Mouse (Mus musculus) right cerebral cortex, postnatal 14 days (tissue): ENCODE data around the gene Tbl3.
"Not testable (repeated sequence)": the region's sequence is repeated elsewhere in the genome, so short reads cannot be mapped to it uniquely, and the experiment has no call there.

ENCODE experiments used
- DNase-seq: peaks from one replicate; pipeline ENCODE4 v3.0.0; 2022

Gene Tbl3

DNA sequence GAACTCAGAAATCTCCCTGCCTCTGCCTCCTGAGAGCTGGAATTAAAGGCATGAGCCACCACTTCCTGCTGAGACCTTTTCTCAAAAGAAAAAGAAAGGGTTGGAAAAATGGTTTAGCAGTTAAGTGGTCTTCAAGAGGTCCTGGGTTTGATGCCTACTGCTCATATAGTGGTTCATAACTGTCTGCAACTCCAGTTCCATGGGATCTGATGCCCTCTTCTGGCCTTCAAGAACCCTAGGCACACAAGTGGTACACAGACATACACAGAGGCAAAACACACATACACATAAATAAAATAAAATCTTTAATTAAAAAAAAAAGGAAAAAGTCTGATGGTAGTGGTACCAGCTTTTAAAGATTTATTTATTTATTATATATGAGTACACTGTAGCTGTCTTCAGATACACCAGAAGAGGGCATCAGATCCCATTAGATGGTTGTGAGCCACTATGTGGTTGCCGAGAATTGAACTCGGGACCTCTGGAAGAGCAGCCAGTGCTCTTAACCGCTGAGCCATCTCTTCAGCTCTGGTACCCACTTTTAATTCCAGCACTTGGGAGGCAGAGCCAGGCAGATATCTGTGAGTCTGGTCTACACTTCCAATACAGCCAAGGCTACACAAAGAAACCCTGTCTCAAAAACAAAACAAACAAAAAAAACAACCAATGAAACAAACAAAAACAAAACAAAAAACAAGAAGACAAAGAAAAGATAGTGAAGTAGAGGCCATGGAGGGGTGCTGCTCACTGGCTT is 18.4 kb upstream of the Tbl3 start:
- no peak for DNase-seq

DNA sequence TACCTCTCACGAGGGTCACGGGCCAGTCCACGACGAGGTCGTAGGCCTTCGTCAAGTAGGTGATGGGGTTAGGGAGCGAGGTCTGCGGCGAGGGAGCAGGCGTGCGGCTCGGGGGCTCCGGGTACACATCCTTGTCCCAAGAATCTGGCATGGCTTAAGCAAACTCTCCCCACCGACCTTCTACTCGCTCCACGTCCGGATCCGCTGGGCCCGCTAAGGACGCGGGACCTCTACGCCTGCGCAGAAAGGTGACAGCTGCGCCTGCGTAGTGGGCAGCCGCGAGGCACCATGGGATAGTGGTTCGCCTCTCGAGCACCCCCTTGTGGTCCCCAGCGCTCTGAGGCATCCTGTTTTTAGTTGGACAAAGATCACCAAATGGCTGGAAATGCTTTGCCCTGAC is 16.7 kb upstream of the Tbl3 start, which contains the start of gene Ndufb10:
Gene Ndufb10 (minus strand): TSS at position 295 of the 400 bp plus-strand sequence.
- peak; percentile 99 for DNase-seq

DNA sequence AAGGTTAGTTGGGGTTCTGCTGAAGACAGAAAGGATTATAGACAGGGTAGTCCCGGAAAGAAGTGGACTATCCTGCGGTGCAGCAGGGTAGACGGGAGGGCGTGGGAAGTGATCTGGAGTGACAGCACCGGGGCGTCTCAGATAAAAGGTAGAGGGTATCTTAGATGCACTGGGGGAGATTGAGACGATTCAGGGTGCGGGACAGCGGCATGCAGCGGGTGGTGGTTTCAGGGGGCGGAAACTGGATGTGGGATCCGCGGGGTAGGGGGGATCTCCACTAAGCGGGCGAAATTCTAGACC is 16.4 kb upstream of the Tbl3 start:
- peak; percentile 33 for DNase-seq

DNA sequence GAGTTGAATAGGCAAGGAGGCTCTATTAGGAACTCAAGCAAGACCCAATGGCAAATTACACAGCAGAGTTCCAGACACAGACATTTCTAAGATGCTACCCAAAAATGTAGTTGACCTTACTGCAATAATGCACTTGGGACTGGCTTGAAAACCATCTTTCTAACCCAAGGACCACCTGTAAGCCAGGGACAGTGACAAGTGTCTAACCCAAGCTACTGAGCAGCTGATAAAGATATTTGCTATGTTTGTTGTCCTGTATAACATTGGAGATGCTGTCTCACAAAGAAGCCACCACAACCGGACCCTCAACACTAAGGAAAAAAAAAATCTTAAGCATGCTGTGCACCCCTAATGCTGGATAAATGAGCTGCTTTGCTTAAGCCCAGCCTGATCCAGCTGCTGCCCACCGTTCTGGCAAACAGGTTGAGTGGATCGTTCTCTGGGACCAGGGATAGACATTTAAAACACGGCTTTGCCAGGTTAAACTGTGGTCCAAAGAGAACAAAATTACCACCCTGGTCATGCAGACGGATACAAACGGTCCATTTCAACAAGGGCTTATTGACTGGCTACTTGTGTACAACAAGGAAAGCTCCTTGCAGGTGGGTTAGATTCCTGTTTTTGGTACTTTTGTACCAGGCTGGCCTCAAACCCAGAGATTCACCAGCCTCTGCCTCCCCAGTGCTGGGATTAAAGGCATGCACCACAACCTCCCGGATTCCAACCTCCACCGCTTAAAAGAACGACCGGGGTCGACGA is 15.8 kb upstream of the Tbl3 start:
- no peak for DNase-seq

DNA sequence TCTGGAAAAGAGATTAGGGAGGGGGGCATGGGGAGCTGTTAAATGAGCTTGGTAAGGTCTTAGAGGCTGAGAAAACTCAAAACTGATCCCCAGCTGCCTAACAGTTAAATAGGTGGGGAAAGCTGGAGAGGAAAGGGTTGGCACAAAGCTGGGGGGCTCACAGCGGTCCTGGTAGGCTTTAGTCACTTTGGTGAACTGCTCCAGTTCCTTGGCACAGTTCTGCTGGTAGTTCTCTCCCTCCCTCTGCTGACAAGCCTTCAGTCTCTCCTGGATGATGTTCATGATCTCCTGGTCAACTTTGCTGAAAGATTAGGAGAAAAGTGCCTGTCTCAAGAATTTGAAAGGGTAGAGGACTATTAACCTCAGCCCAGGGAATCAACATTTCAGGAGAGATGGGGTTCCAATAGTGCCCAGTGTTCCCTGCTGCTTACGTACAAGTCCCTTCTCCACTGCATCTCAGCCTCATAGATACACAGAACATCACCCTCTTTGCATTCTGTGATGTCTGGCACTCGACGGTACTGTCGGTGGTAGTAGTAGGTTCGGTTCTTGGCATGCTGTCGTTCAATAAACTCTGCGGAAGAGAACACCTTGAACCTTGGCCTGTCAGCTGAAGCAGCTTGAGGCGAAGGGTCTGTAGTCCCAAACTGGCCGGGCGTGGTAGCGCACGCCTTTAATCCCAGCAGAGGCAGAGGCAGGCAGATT is 14.9 kb upstream of the Tbl3 start:
- no peak for DNase-seq

DNA sequence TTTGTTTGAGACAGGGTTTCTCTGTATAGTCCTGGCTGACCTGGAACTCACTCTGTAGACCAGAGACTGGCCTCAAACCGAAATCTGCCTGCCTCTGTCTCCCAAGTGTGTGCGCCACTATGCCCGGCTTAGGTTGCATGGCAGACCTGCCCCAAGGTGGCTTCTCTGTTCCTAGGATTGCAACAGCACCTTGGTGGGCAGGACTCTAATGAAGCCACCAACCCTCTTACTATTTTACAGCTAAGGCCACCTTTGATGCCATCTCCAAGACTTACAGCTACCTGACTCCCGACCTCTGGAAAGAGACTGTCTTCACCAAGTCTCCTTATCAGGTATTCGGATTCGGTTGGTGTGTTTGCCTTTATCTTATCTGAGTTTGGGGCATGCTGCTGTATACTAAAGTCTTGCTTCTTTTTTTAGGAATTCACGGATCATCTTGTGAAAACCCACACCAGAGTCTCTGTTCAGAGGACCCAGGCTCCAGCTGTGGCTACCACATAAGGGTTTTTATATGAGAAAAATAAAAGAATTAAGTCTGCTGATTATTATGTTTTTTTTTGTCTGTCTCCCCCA is 14.0 kb upstream of the Tbl3 start:
- DNase-seq, result not testable (repeated sequence)

DNA sequence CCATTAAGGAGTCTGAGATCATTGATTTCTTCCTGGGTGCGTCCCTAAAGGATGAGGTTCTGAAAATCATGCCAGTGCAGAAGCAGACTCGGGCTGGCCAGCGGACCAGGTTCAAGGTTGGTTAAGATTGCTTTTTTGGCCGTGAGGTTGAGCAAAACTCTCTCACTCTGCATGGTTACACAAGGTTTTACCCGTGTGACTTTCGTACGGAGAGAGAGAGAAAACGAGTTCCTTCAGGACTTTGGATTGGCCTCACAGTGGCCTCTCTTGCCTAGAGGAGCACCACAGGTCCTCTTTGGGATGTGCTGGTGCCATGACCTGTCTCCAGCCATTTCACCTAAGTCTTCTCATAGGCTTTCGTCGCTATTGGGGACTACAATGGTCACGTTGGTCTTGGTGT is 13.2 kb upstream of the Tbl3 start:
- not testable (repeated sequence) for DNase-seq

DNA sequence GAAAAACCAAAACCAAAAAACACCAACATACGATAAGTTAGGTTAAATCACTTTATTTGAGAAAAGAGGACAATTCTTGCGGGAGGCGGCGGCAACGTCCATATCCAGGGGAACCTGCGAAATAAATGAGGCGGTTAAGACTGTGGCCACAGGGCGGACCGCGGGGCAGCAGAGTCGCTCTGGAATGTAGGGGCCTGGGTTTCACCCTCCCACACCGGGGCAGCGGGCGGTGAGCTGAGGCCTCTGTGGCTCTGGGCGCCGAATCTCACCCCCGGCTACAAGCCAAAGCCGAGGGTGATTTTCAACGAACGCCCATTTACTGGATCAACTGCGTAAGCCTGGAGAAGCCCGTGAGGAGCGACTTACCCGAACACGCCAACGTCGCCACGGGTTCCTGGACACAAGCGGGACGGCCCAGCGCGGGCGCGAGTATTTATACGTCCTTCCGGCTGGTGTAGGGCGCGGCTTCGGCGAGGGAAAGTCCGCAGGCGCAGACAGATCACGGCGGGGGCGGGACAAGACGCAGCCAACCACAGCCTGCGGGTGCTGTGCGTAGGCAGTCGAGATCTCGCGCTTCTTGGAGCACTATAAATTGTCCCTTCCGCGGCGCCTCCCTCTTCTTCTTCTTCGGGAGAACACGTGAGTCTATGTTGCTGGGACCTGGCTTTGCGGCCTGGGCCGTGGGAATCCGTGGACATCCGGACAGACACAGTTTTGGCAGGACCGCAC is 12.2 kb upstream of the Tbl3 start:
- DNase-seq, result peak; percentile 99

DNA sequence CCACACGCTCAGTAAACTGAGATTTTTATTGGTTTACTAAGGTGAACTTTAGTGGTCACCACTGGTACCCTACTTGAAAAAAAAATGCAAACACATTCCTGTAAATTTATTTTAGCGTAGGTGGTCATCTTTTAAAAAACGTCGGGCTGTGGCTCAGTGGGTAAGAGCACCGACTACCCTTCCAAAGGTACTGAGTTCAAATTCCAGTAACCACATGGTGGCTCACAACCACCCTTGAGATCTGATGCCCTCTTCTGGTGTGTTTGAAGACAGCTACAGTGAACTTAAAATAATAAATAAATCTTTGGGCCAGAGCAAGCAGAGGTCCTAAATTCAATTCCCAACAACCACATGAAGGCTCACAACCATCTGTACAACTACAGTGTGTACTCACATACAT is 11.5 kb upstream of the Tbl3 start:
- DNase-seq, result not testable (repeated sequence)

DNA sequence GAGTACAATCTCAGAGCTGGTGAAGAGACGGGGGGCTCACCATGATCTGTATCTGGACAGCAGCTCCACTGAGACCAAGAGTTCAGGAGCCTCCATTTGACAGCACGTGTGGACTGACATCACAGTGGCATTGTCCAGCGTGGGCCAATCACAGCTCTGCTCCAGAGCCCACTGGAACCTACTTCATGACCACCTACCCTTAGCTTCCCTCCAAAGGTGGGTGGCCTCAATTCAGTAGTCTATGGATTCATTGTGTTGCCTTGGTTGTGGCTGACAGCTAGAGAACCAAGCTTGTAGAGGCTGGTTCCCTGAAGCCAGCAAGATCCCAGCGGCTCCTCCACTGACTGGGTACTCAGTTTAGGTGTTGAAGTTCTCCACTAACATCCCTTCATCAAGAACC is 10.5 kb upstream of the Tbl3 start, which contains the start of the genes Rnf151 and Rps2:
Gene Rnf151 (minus strand): TSS at position 121 of the 400 bp plus-strand sequence.
Gene Rps2 (plus strand): TSS at position 174 of the 400 bp plus-strand sequence.
- no peak for DNase-seq

DNA sequence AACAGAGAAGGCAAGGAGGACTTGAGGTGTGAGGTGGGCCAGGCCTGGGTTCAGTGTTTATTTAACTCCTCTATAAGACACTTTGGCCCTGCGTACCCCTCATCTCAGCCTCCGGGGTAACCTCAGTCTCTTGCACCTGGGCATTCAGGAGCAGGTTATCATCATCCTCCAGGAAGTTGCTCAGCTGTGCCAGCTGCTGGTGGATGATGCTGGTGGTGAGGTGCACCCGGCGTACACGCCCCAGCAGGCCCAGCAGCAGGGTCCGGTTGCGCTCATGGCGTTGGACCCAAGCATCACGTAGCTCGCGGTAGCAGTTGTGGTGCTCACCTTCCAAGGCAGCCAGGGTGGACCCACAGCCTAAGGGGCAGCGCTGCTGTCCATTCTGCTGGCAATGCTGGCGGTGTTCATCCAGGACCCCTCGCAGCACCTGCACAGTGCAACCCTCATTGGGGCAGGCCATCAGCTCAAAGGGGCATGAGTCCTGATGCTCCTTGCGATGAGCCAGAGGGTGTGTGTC is 8.8 kb upstream of the Tbl3 start:
- DNase-seq, result no peak

DNA sequence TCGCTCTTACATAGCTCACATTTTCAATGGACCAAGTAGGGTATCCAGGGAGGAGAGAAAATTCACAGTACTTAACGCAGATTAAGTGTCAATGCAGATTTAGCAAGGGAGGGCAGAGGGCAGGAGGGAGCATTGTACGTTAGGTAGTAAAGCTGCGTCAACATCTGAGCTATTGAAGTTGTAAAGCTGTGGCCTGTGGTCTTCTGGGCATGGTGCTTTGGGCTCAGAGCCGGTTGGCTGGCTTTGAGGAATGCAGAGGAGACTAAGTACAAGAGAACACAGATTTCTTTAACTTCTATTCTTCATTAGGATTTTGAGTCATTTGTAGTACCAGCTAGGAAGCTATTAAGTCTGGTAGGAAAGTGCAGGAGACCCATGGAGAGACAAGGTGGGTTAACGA is 8.1 kb upstream of the Tbl3 start:
- no peak for DNase-seq

DNA sequence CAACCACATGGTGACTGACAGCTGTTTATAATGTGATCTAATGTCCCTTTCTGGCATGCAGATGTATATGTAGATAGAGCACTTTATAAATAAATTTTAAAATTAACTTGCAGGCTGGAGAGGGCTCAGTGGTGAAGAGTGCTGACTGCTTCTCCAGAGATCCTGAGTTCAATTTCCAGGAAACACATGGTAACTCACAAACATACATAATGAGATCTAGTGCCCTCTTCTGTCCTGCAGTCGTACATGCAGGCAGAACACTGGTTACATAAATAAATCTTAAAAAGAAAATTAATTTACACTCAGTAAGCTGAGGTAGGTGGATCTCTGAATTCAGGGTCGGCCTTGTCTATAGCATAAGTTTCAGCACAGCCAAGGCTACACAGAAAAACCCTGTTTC is 1.2 kb upstream of the Tbl3 start:
- DNase-seq, result no peak

DNA sequence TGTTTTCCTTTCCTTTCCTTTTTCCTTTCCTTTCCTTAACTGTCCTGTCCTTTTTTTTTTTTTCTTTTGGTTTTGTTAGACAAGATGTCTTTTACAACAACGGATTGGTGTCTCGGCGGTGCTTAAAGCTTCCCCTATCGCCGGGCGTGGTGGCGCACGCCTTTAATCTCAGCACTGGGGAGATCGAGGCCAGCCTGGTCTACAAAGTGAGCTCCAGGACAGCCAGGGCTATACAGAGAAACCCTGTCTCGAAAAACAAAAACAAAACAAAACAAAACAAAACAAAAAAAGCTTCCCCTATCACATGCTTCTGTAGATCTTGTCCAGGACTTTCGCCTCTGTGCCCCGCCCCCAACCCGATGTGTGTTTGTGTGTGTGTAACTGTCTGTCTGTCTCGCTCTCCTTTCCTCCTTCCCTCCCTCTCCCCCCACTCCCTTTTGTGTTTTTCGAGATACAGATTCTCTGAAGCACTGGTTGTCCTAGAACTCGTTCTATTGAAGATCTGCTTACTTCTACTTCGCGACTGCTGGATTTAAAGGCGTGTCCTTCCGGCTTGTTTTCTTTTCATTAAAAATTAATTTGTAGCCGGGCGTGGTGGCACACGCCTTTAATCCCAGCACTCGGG is 453 bp upstream of the Tbl3 start:
- no peak for DNase-seq

DNA sequence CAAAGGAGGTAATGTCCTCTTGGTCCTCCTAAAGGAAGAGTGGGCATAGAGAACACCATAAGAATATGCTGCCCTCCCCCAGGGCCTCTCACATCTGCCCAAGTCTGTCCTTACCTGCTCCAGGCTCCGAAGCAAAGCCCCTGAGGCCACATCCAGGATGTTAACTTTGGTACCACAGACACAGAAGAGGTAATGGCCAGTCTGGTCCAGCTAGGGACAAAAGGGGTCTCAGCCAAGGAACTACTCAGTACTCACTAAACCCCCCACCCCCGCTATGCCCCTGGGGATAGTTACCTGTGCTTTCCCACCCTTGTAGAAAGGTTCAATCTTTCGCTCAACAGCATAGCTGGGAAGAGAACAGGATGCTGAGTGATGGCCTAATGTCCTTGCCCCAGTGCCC is 1.6 kb downstream of the Tbl3 start:
- no peak for DNase-seq

DNA sequence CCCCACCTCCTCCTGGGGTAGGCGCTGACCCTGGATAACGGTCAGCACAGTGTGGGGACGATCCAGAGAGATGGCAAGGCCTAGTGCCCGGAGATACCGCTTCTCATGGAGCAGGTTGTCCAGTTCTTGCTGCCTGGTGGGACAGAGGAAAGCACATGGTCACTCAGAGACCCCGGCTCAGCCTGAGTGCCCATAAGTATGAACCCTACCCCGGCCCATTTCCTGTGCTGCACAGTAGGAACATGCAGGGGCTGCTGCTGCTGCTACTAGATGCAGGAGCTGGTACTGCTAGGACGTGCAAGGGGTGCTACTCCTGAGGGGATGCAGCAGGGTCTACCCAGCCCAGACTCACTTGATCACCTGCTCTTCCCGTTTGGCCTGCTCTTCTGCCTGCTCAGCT is 6.2 kb downstream of the Tbl3 start:
- no peak for DNase-seq

DNA sequence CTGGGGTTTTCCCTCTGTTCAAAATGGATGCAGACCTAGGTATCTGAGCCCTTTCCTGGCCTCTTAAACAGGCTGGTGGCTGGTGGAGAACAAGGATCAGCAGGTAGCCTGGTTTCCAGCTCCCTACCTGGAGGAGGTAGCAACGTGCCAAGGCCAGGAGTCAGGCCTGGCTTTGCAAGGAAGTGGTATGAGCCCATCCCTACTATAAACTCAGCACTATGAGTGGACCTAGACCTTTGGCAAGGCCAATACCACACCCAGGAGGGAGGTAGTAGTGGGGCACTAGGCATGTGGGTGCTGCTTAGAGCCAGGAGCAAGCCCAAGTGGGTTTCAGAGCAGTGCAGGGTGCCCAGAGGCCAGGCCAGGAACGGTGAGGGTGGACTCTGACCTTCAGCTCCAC is 8.0 kb downstream of the Tbl3 start:
- DNase-seq, result no peak

DNA sequence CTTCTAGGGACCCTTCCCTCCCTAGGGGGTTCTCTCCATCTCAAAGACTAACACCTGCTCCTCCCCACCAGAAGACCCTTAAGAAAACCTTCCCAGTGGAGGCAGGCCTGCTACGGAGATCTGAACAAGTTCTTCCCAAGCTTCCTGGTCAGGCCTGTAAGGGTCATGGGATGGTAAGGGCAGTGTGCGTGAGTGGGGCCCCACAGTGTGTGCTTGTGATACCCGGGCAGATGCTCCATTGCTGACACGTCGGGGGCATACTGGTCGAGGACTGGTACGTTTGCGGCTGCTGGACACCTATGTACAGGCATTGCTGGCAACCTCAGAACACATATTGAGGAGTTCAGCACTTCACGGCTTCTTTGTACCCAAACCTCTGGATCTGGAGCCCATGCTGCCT is 8.7 kb downstream of the Tbl3 start:
- no peak for DNase-seq

DNA sequence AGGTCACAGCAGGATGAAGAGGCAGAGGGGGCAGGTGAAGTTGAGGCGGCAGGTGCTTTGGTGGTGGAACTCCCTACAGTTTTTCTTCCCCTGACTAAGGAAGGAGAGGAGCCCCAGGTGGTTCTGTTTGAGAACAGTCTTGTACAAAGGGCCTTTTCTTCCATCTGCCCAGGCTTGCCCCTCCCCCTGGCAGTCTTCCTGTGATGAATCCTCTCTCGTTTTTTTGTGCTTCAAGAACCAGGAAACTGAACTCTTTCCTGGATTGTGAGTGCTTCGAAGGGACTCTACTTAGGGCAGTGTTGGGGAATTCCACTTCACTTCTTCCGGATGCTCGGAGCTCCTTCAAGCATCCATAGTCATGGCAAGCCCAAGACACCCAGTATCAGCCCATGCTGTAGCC is 9.5 kb downstream of the Tbl3 start:
- no peak for DNase-seq

DNA sequence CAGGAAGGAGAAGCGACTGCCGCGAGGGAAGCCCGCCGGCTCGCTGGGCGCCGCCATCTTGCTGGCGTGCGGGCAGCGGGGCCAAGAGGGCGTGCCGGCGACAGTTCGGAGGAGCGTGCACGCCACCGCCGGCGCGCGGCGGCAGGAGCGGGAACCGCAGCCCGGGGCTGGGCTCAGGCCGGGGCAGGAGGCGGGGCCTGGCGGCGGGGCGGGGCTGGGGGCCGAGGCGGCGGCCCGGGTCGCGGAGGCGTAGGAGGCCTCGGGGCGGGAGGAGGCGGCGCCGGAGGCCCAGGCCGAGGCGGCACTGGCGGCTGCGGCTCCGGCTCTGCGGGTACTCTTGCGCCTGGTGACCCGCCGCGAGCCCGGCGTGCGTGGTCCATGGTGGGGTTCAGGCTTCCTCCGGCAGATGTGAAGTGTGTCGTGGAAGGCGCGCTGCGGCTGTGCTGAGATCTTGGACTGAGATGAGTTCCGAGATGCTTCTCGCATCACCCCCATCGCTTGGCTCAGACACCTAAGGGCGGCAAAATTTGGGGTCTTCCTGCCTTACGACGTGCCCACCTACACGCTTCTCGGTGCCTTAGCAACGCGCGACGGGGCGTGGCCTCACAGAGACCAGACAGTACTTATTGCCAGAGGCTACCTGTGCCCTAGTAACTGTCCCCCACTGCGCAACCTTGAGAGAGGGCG is 11.3 kb downstream of the Tbl3 start, which contains the start of the genes Gfer and Noxo1:
Gene Gfer (minus strand): TSS at position 146 of the 687 bp plus-strand sequence.
Gene Noxo1 (plus strand): TSS at position 224 of the 687 bp plus-strand sequence.
- peak; percentile 85 for DNase-seq

DNA sequence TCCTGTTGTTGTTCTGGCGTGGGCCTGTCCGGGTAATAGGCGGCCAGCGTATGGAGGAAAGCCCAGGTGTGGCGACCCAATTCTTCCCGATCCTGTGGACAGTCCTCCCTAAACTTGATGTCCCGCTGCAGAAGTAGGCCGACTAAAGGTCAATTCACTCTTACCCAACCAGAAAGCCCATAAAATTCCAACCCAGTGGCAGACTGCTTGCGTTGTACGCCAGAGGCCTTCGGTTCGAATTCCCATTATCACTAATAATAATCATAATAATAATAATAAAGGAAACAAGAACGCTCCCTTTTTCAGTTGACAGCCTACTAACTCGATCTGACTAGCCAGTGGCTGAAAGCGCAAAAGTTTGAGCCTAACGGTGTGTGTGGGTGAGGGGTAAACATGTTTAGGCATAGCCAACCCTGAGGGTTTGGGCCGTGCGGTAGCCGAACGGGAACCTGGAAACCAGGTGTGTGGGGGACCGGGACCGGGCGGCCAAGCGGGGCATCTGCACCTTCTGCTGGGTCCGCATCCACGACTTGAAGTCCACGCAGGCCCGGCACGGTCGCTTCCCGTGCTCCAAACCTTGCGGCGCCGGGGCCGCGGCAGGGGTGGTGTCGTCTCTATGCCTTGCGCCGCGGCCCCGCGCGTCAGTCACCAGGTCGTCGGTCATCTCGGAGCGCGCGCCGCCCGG is 12.0 kb downstream of the Tbl3 start:
- no peak for DNase-seq
